Mouse (Mus musculus): ENCODE measurements around the gene Cct8. TPM values are rescaled to one million over a fixed set of nuclear protein-coding genes. Genes with fewer than 3 reads are reported as not detected.

The Cct8 gene
- total and polyA plus RNA-seq, 3 experiments: 393 to 1,102 (median 812) TPM

DNA sequence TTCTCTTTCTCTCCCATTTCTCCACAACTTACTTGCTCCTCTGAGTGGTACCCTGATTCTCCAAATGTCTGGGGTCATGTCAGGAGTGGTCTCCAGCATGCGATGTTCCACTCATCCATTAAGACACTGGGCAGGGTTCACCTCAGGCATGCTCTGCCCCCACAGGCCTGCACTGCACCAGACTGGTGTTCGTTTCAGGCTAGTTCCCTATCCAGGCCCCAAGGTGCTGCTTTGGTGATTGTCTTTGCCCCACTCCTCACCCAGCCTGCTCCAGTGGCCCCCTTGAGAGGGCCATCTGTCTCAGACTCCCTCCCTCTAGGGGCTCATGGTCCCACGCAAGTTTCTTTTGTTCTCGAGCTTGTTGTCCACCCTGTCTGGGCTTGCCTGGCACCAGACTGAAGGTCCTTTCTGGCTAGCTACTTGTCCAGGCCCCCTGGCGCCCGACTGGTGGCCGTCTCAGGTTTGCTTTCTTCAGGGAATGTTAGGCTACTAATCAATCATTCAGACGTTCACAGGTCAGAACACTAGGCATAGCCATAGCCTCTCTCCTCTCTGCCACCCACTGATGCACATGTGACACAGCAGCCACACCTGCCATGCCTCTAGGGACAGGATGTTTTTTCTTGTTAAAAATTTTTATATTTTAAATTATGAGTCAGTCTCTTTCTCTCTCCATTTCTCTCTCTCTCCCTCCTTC, 32.0 kb upstream of the Cct8 start:
- Histone ChIP-seq H3K79me2 (ENCODE audit: control insufficient read depth, insufficient read depth, low read length, poor library complexity) (no peaks in the 10 kb centered on the region), H3K27ac (ENCODE audit: control insufficient read depth, low read depth, low read length) (no peak overlapping the region), H3K9me3 (replicated peaks; ENCODE audit: insufficient read depth, low read length) (no peaks in the 10 kb centered on the region), H3K9ac (ENCODE audit: control insufficient read depth, low read depth, low read length, poor library complexity, severe bottlenecking) (no peak overlapping the region), H3K4me3 (ENCODE audit: control insufficient read depth in 1 of 2, insufficient read depth in 1 of 2, low read depth in 2 of 2, low read length in 2 of 2) (no peak overlapping the region), H3K4me1 (ENCODE audit: control insufficient read depth in 1 of 2, insufficient read depth in 2 of 2, low read length in 2 of 2) (no peaks in the 10 kb centered on the region), H3K36me3 (ENCODE audit: control insufficient read depth in 1 of 2, insufficient read depth in 2 of 2, low read length in 2 of 2) (no peaks in the 10 kb centered on the region), H3K27me3 (ENCODE audit: control insufficient read depth in 1 of 2, insufficient read depth in 2 of 2, low read length in 2 of 2) (no peaks in the 10 kb centered on the region)
- no peak for DNase-seq (ENCODE audit: low read depth, low spot score)
- TF ChIP-seq MEF2A (IDR thresholded peaks at IDR 0.05; ENCODE audit: extremely low read depth, insufficient replicate concordance, low read depth, low read length, poor library complexity, severe bottlenecking) (no peak), ZNF384 (IDR thresholded peaks at IDR 0.05; ENCODE audit: low read depth, low read length) (no peak), E2F4 (IDR thresholded peaks at IDR 0.05; ENCODE audit: borderline replicate concordance, low read depth, low read length) (no peak), MXI1 (IDR thresholded peaks at IDR 0.05; ENCODE audit: low read depth, low read length) (no peak), CHD2 (IDR thresholded peaks at IDR 0.05; ENCODE audit: low read length) (no peak), RAD21 (IDR thresholded peaks at IDR 0.05; ENCODE audit: low read depth, low read length) (no peak)

DNA sequence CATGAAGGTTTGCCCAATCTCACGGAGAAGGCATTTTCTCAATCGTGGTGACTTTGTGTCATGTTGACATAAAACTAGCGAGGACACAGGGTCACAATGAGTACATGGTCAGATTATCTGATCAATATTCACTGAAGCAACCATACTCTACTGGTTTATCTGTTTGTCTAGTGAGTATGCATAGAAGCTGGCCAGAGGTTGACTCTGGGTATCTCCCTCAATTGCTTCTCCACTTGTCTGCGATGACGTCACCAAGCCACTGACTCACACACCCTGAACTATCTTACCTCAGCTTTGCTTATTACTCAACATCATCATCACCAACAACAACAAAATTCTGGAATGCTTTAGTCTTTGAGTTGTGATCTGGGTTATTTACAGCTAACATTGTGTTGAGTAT, 28.6 kb upstream of the Cct8 start:
- H3K9me3 ChIP-seq (replicated peaks; ENCODE audit: insufficient read depth, low read length): no peaks in the 10 kb centered on the region
- no peak for TF ChIP-seq RAD21 (IDR thresholded peaks at IDR 0.05; ENCODE audit: low read depth, low read length)
- no peak for TF ChIP-seq MYB (IDR thresholded peaks at IDR 0.05; ENCODE audit: low read depth, low read length)
- no peaks in the 10 kb centered on the region for H3K4me1 ChIP-seq (ENCODE audit: control insufficient read depth in 1 of 2, insufficient read depth in 2 of 2, low read length in 2 of 2)
- DNase-seq (ENCODE audit: low read depth, low spot score): no peak
- H3K36me3 ChIP-seq (ENCODE audit: control insufficient read depth in 1 of 2, insufficient read depth in 2 of 2, low read length in 2 of 2): no peaks in the 10 kb centered on the region
- no peak overlapping the region for H3K9ac ChIP-seq (ENCODE audit: control insufficient read depth, low read depth, low read length, poor library complexity, severe bottlenecking)
- no peak overlapping the region for H3K27ac ChIP-seq (ENCODE audit: control insufficient read depth, low read depth, low read length)
- no peak overlapping the region for H3K4me3 ChIP-seq (ENCODE audit: control insufficient read depth in 1 of 2, insufficient read depth in 1 of 2, low read depth in 2 of 2, low read length in 2 of 2)
- no peaks in the 10 kb centered on the region for H3K79me2 ChIP-seq (ENCODE audit: control insufficient read depth, insufficient read depth, low read length, poor library complexity)
- H3K27me3 ChIP-seq (ENCODE audit: control insufficient read depth in 1 of 2, insufficient read depth in 2 of 2, low read length in 2 of 2): peaks cover 13 to 16% of the 10 kb centered on the region in 2 experiments

DNA sequence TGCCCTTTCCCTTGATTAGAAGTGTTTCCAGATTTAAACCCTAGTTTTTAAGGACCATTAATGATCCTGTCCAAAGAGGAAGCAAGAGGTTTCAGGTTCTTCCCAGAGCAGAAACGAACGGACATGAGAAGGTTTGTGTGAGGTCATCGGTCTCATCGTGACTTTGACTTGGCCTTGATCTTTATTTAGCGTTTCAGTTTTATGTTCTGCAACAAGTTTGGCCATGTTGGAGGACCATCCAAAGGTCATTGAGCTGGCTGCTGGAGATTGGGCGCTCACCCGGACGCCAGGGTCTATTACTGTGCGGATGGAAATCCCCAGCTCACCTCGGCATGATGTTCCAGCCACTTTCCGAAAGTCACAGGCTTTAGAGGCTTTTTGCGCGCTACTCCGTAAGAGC, 16.7 kb upstream of the Cct8 start:
- Histone ChIP-seq H3K79me2 (ENCODE audit: control insufficient read depth, insufficient read depth, low read length, poor library complexity) (no peaks in the 10 kb centered on the region), H3K4me1 (ENCODE audit: control insufficient read depth in 1 of 2, insufficient read depth in 2 of 2, low read length in 2 of 2) (no peaks in the 10 kb centered on the region), H3K9ac (ENCODE audit: control insufficient read depth, low read depth, low read length, poor library complexity, severe bottlenecking) (no peak overlapping the region), H3K4me3 (ENCODE audit: control insufficient read depth in 1 of 2, insufficient read depth in 1 of 2, low read depth in 2 of 2, low read length in 2 of 2) (no peak overlapping the region), H3K9me3 (replicated peaks; ENCODE audit: insufficient read depth, low read length) (no peaks in the 10 kb centered on the region), H3K36me3 (ENCODE audit: control insufficient read depth in 1 of 2, insufficient read depth in 2 of 2, low read length in 2 of 2) (no peaks in the 10 kb centered on the region), H3K27me3 (ENCODE audit: control insufficient read depth in 1 of 2, insufficient read depth in 2 of 2, low read length in 2 of 2) (peaks cover 3 to 5% of the 10 kb centered on the region in 2 experiments; a peak in 3 of 4 replicates), H3K27ac (ENCODE audit: control insufficient read depth, low read depth, low read length) (no peak overlapping the region)
- no peak for TF ChIP-seq EP300 (IDR thresholded peaks at IDR 0.05; ENCODE audit: low read depth in 1 of 2, low read length in 2 of 2)
- no peak for TF ChIP-seq CTCF (IDR thresholded peaks at IDR 0.05 in 2 of 3, conservative IDR thresholded peaks at IDR 0.05 in 1 of 3; ENCODE audit: control insufficient read depth in 1 of 3, insufficient read depth in 1 of 3, low read depth in 2 of 3, low read length in 3 of 3, poor library complexity in 1 of 3, severe bottlenecking in 1 of 3)
- TF ChIP-seq RAD21 (IDR thresholded peaks at IDR 0.05; ENCODE audit: low read depth, low read length): no peak
- TF ChIP-seq JUND (IDR thresholded peaks at IDR 0.05; ENCODE audit: low read depth, low read length): no peak
- TF ChIP-seq ZC3H11A (IDR thresholded peaks at IDR 0.05; ENCODE audit: low read depth, low read length): no peak
- TF ChIP-seq KAT2A (conservative IDR thresholded peaks at IDR 0.05; ENCODE audit: low read depth, low read length): no peak
- TF ChIP-seq MAZ (IDR thresholded peaks at IDR 0.05; ENCODE audit: low read depth, low read length): no peak
- TF ChIP-seq MAX (IDR thresholded peaks at IDR 0.05; ENCODE audit: low read length): no peak
- TF ChIP-seq ZKSCAN1 (IDR thresholded peaks at IDR 0.05; ENCODE audit: low read depth, low read length): no peak
- TF ChIP-seq POLR2AphosphoS5 (IDR thresholded peaks at IDR 0.05; ENCODE audit: borderline replicate concordance, low read depth, low read length): no peak
- no peak for TF ChIP-seq TAL1 (IDR thresholded peaks at IDR 0.05; ENCODE audit: low read length)
- no peak for TF ChIP-seq RCOR1 (IDR thresholded peaks at IDR 0.05; ENCODE audit: low read depth, low read length)
- TF ChIP-seq HCFC1 (IDR thresholded peaks at IDR 0.05; ENCODE audit: low read depth, low read length): no peak
- no peak for TF ChIP-seq ZNF384 (IDR thresholded peaks at IDR 0.05; ENCODE audit: low read depth, low read length)
- TF ChIP-seq E2F4 (IDR thresholded peaks at IDR 0.05; ENCODE audit: borderline replicate concordance, low read depth, low read length): no peak
- TF ChIP-seq CHD1 (IDR thresholded peaks at IDR 0.05; ENCODE audit: low read depth, low read length): no peak
- DNase-seq (ENCODE audit: low read depth, low spot score): no peak

Measured in MEL (cell line).